15 mouse cellular contexts compared by ENCODE assay signal in the genomic region with DNA sequence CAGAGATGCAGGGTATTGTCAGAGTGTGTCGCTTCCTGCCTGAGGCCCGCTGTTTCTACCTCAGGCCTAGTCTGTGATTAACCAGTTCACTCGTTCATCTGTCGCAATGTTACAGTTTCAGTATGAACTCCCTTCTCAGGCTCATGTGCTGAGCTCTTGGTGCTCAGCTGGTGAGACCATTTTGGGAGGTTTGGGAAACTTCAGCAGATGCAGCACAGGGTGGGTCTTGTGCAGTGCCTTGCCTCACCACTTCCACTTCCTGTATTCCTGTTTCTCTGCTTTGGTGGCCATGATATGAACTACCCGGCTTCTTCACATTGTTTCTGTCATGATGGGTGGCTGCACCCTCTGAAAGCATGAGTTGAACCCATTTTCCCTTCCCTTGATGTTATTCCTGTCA.
DNase-seq lines count a peak whose midpoint lies in the region; ATAC-seq lines count a peak whose summit lies in the region.
"Had no signal": no experiment of that assay in that cellular context is flagged by ENCODE, and none has a peak within 500 bp of the region (broad histone marks: within the 10 kb centered on the region; RNA-seq: fewer than 3 reads in every experiment).

No protein-coding gene starts in this region.

- peak; percentile 97 for ATAC-seq in granulocyte monocyte progenitor cell, adult 5-6 weeks (replicated peaks; ENCODE audit: poor library complexity, severe bottlenecking)
- ATAC-seq in monocyte, adult 5-6 weeks (replicated peaks; ENCODE audit: insufficient number of reproducible peaks, low FRiP score, low TSS enrichment, poor library complexity, severe bottlenecking): peak; percentile 76
- ATAC-seq: activated CD4-positive, CD25-positive, alpha-beta regulatory T cell, adult 4 months; forebrain, embryonic 15.5 days; Patski had no signal

- DNase-seq in heart, adult 11 months: peak; percentile 87
- DNase-seq in heart, postnatal 25 days (ENCODE audit: low spot score): no peak
- no peak for DNase-seq in retina, embryonic 14.5 days (ENCODE audit: low spot score)
- no peak for DNase-seq in adrenal gland, postnatal 4 days (ENCODE audit: low spot score in 2 of 2)
- DNase-seq in left cerebral cortex, adult 18-20 months (ENCODE audit: low spot score in 2 of 2): no peak
- DNase-seq: adrenal gland, postnatal 14 days; cerebellum, adult 2 months; cerebellum, postnatal 10 days; gastrocnemius, postnatal 10 days; heart, postnatal 36 days had no signal

- intact Hi-C loops in heart, postnatal 25 days (cut with DNase I): no loop called here
